Mouse (Mus musculus) ES-Bruce4 (cell line): ENCODE data around the gene Sez6.

ENCODE experiments used
- CTCF ChIP-seq: IDR thresholded peaks from one replicate; pipeline ENCODE4 v1.8.1; 2011; ENCODE audit warnings: low read depth, low read length
- POLR2A ChIP-seq: IDR thresholded peaks from one replicate; pipeline ENCODE4 v1.8.1; 2011; ENCODE audit warnings: low read length; ENCODE audit not compliant: insufficient read depth

DNA sequence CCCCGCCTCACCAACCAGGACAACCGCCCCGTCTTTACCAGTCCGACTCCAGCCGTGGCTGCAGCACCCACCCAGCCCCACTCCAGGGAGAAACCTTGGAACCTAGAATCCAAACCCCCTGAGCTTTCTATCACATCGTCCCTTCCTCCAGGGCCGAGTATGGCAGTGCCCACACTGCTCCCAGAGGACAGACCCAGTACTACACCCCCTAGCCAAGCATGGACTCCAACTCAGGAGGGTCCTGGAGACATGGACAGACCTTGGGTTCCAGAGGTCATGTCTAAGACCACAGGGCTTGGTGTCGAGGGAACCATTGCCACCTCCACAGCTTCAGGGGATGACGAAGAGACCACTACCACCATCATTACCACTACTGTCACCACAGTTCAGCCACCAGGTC lies 23.1 kb downstream of the Sez6 start:
- TF ChIP-seq CTCF (peak; percentile 80), POLR2A (no peak)
